Mouse (Mus musculus) ES-E14 (cell line): ENCODE results near the gene Asah2.

Experiments
- MAFK ChIP-seq: IDR thresholded peaks from 2 replicates; pipeline ENCODE4 v1.6.1; 2014; ENCODE audit warnings: mild to moderate bottlenecking, low read depth, low read length, inconsistent platforms; ENCODE audit not compliant: insufficient read depth
- ZNF384 ChIP-seq: IDR thresholded peaks from 2 replicates; pipeline ENCODE4 v1.6.1; 2012; ENCODE audit warnings: low read depth, low read length, inconsistent platforms

- TF ChIP-seq MAFK (no peak), ZNF384 (no peak)
Observed at GRCm38 (mm10) chr19:32032881-32033280, 75.1 kb downstream of the Asah2 start.
